In genomic region chr10:82961302-82961701, GRCm38 (mm10) we compare ENCODE assay signal across 10 mouse cellular contexts. TPM values are rescaled to one million over a fixed set of nuclear protein-coding genes. Genes with fewer than 3 reads are reported as not detected.
DNase-seq lines count a peak whose midpoint lies in the region; ATAC-seq and TF ChIP-seq lines count a peak whose summit lies in the region.
"Had no signal": no experiment of that assay in that cellular context is flagged by ENCODE, and none has a peak within 500 bp of the region (broad histone marks: within the 10 kb centered on the region; RNA-seq: fewer than 3 reads in every experiment).

No protein-coding gene starts in this region.

- no peaks in the 10 kb centered on the region for H3K9me3 ChIP-seq in forebrain, embryonic 11.5 days (ENCODE audit: control insufficient read depth, low read length)
- H3K9me3 ChIP-seq in forebrain, embryonic 10.5 days, result no peaks in the 10 kb centered on the region
- H3K9me3 ChIP-seq in liver, embryonic 11.5 days (ENCODE audit: control insufficient read depth, low read length), result no peaks in the 10 kb centered on the region
- H3K9me3 ChIP-seq in stomach, embryonic 15.5 days, result no peaks in the 10 kb centered on the region

- no peak for TF ChIP-seq POLR2A in testis, adult 2 months (IDR thresholded peaks at IDR 0.05; ENCODE audit: control insufficient read depth, low read depth, low read length)

- 0 out of 2 replicates have a peak, but pooled peaks have one; percentile 18 for ATAC-seq in forebrain, embryonic 11.5 days (replicated peaks; ENCODE audit: low FRiP score)
- ATAC-seq in liver, embryonic 11.5 days (replicated peaks; ENCODE audit: low FRiP score), result peak; percentile 94
- ATAC-seq in stomach, embryonic 15.5 days (ENCODE audit: insufficient read depth, low FRiP score, low read depth), result peak; percentile 79; the same call in 1 of the 2 replicates

- DNase-seq in forebrain, embryonic 11.5 days (ENCODE audit: low spot score), result no peak
- DNase-seq in forebrain, embryonic 10.5 days (ENCODE audit: extremely low spot score, low spot score), result no peak
- DNase-seq in testis, postnatal 14 days (ENCODE audit: low spot score), result no peak
- DNase-seq in liver, embryonic 11.5 days (ENCODE audit: low spot score), result peak; percentile 50
- no peak for DNase-seq in right cerebral cortex, postnatal 10 days (ENCODE audit: low spot score in 2 of 2)
- DNase-seq in cerebellum, postnatal 36 days, result no peak
- DNase-seq: kidney, postnatal 4 days had no signal

- WGBS in forebrain, embryonic 11.5 days, result 53% methylated on average over 7 of the region's 7 CpGs
- 46% methylated on average over 7 of the region's 7 CpGs for WGBS in forebrain, embryonic 10.5 days
- WGBS in liver, embryonic 11.5 days, result 36% methylated on average over 7 of the region's 7 CpGs
- 44% methylated on average over 7 of the region's 7 CpGs for WGBS in stomach, embryonic 15.5 days

- no peak overlapping the region for H3K4me3 ChIP-seq in forebrain, embryonic 11.5 days (ENCODE audit: low read depth, low read length)
- H3K4me3 ChIP-seq in forebrain, embryonic 10.5 days, result no peak overlapping the region
- H3K4me3 ChIP-seq in testis, adult 2 months (ENCODE audit: control insufficient read depth, low read depth, low read length), result peak overlapping the region; percentile 63
- H3K4me3 ChIP-seq in liver, embryonic 11.5 days (ENCODE audit: low read depth, low read length), result no peak overlapping the region
- no peak overlapping the region for H3K4me3 ChIP-seq in stomach, embryonic 15.5 days (replicated peaks)
- H3K4me3 ChIP-seq: erythroblast, embryonic 14.5 days had no signal

- no peaks in the 10 kb centered on the region for H3K36me3 ChIP-seq in forebrain, embryonic 11.5 days (ENCODE audit: control insufficient read depth, insufficient read depth, low read length)
- no peaks in the 10 kb centered on the region for H3K36me3 ChIP-seq in forebrain, embryonic 10.5 days (replicated peaks)
- no peaks in the 10 kb centered on the region for H3K36me3 ChIP-seq in testis, adult 2 months (ENCODE audit: control insufficient read depth, insufficient read depth, low read length)
- no peaks in the 10 kb centered on the region for H3K36me3 ChIP-seq in liver, embryonic 11.5 days (ENCODE audit: control insufficient read depth, insufficient read depth, low read length)
- H3K36me3 ChIP-seq in stomach, embryonic 15.5 days, result no peaks in the 10 kb centered on the region

- H3K27me3 ChIP-seq in forebrain, embryonic 11.5 days (ENCODE audit: control insufficient read depth, insufficient read depth, low read length), result no peaks in the 10 kb centered on the region
- no peaks in the 10 kb centered on the region for H3K27me3 ChIP-seq in forebrain, embryonic 10.5 days (ENCODE audit: poor library complexity, severe bottlenecking)
- no peaks in the 10 kb centered on the region for H3K27me3 ChIP-seq in testis, adult 2 months (ENCODE audit: control insufficient read depth, insufficient read depth, low read length)
- H3K27me3 ChIP-seq in liver, embryonic 11.5 days (replicated peaks; ENCODE audit: control insufficient read depth, insufficient read depth, low read length), result no peaks in the 10 kb centered on the region
- no peaks in the 10 kb centered on the region for H3K27me3 ChIP-seq in stomach, embryonic 15.5 days (replicated peaks)

- no peak overlapping the region for H3K27ac ChIP-seq in forebrain, embryonic 11.5 days (ENCODE audit: low read depth, low read length)
- no peak overlapping the region for H3K27ac ChIP-seq in forebrain, embryonic 10.5 days
- no peak overlapping the region for H3K27ac ChIP-seq in testis, adult 2 months (ENCODE audit: control insufficient read depth, insufficient read depth, low read depth, low read length)
- no peak overlapping the region for H3K27ac ChIP-seq in liver, embryonic 11.5 days (ENCODE audit: low read depth, low read length)
- H3K27ac ChIP-seq in stomach, embryonic 15.5 days, result no peak overlapping the region

- H3K4me1 ChIP-seq in forebrain, embryonic 11.5 days (replicated peaks; ENCODE audit: control insufficient read depth, insufficient read depth, low read length), result no peaks in the 10 kb centered on the region
- H3K4me1 ChIP-seq in forebrain, embryonic 10.5 days, result no peaks in the 10 kb centered on the region
- no peaks in the 10 kb centered on the region for H3K4me1 ChIP-seq in testis, adult 2 months (ENCODE audit: control insufficient read depth, insufficient read depth, low read length)
- peaks cover 11% of the 10 kb centered on the region for H3K4me1 ChIP-seq in liver, embryonic 11.5 days (replicated peaks; ENCODE audit: control insufficient read depth, insufficient read depth, low read length)
- no peaks in the 10 kb centered on the region for H3K4me1 ChIP-seq in stomach, embryonic 15.5 days

- TF ChIP-seq CTCF in testis, adult 2 months (IDR thresholded peaks at IDR 0.05; ENCODE audit: control insufficient read depth, insufficient read depth, insufficient replicate concordance, low read depth, low read length), result peak; percentile 61; the same call in 1 of the 2 replicates

- no peak overlapping the region for H3K4me2 ChIP-seq in forebrain, embryonic 11.5 days (ENCODE audit: low read depth, low read length, severe bottlenecking)
- H3K4me2 ChIP-seq in liver, embryonic 11.5 days, result 0 out of 2 replicates have a peak overlapping the region, but pooled peaks have one; percentile 3
- no peak overlapping the region for H3K4me2 ChIP-seq in stomach, embryonic 15.5 days

- H3K9ac ChIP-seq in forebrain, embryonic 11.5 days (ENCODE audit: low read length), result no peak overlapping the region
- no peak overlapping the region for H3K9ac ChIP-seq in liver, embryonic 11.5 days (ENCODE audit: low read depth, low read length)
- no peak overlapping the region for H3K9ac ChIP-seq in stomach, embryonic 15.5 days

RNA-seq across cellular contexts. Expression of gene Chst11, which starts 24.0 kb away (rescaled TPM):
- polyA plus RNA-seq in forebrain, embryonic 11.5 days (2014; fragmentation: Nextera tagmentation; extraction: Ambion mirVana), result 1.9 and 2.4 TPM in 2 replicates
- 0.99 and 1.1 TPM in 2 replicates for polyA plus RNA-seq in forebrain, embryonic 10.5 days (2016; fragmentation: Nextera tagmentation; extraction: Ambion mirVana)
- 0.67 and 1.1 TPM in 2 replicates for polyA plus RNA-seq in testis, adult 2 months (2012; rRNA removed)
- 2.9 and 3.1 TPM in 2 replicates for polyA plus RNA-seq in liver, embryonic 11.5 days (2014; fragmentation: Nextera tagmentation; extraction: Ambion mirVana)
- polyA plus RNA-seq in stomach, embryonic 15.5 days (2015; fragmentation: Nextera tagmentation; extraction: Ambion mirVana), result 1.2 and 1.4 TPM in 2 replicates

Comparison
In these comparisons a context has a peak if more than half of its experiments do, and no peak if none do; other contexts are left out.
1. ATAC-seq: peak in every context shown above with its lines; median percentile 94 in liver, embryonic 11.5 days; 79 in stomach, embryonic 15.5 days; 18 in forebrain, embryonic 11.5 days.